Mouse (Mus musculus) limb, embryonic 14.5 days (tissue): ENCODE results near the gene Gpd1l. TPM values are rescaled to one million over a fixed set of nuclear protein-coding genes. Genes with fewer than 3 reads are reported as not detected.

ENCODE experiments used
- ATAC-seq: fragments of 200-750 bp; cut with Nextera tagmentation; 2 replicates; pipeline ENCODE4 v1.8.0; 2017; ENCODE audit warnings: low read depth, moderate number of reproducible peaks, moderate TSS enrichment; ENCODE audit not compliant: low FRiP score
- DNase-seq: peaks from one replicate; pipeline ENCODE4 v3.0.0-alpha.2; 2015; ENCODE audit warnings: low spot score
- H3K27ac ChIP-seq: fragments of 300-500 bp; sonication (generic); replicated peaks from 2 replicates; pipeline ENCODE4 v1.5.1; 2014; ENCODE audit warnings: low read depth, mild to moderate bottlenecking, low read length, moderate library complexity, mixed read lengths
- H3K27me3 ChIP-seq: fragments of 300-500 bp; sonication (generic); 2 replicates; pipeline ENCODE4 v1.6.1; 2014; ENCODE audit warnings: low read length, mixed read lengths; ENCODE audit not compliant: control insufficient read depth, insufficient read depth
- H3K36me3 ChIP-seq: fragments of 300-500 bp; sonication (generic); 2 replicates; pipeline ENCODE4 v1.6.1; 2014; ENCODE audit warnings: mild to moderate bottlenecking, low read length, moderate library complexity, mixed read lengths; ENCODE audit not compliant: control insufficient read depth, insufficient read depth
- H3K4me1 ChIP-seq: fragments of 300-500 bp; sonication (generic); 2 replicates; pipeline ENCODE4 v1.6.1; 2014; ENCODE audit warnings: antibody characterized with exemption, low read length, mixed read lengths; ENCODE audit not compliant: control insufficient read depth, insufficient read depth
- H3K4me2 ChIP-seq: fragments of 300-500 bp; sonication (generic); replicated peaks from 2 replicates; pipeline ENCODE4 v1.6.1; 2014; ENCODE audit warnings: low read depth, mild to moderate bottlenecking, low read length, moderate library complexity; ENCODE audit not compliant: severe bottlenecking
- H3K4me3 ChIP-seq: fragments of 300-500 bp; sonication (generic); replicated peaks from 2 replicates; pipeline ENCODE4 v1.5.1; 2014; ENCODE audit warnings: low read length
- H3K9ac ChIP-seq: fragments of 300-500 bp; sonication (generic); 2 replicates; pipeline ENCODE4 v1.6.1; 2014; ENCODE audit warnings: mild to moderate bottlenecking, low read depth, low read length, moderate library complexity; ENCODE audit not compliant: severe bottlenecking
- H3K9me3 ChIP-seq: fragments of 300-500 bp; sonication (generic); 2 replicates; pipeline ENCODE4 v1.6.1; 2016; ENCODE audit warnings: low read length; ENCODE audit not compliant: control insufficient read depth
- POLR2A ChIP-seq: fragments of 200-500 bp; IDR thresholded peaks from 2 replicates; pipeline ENCODE4 v1.8.0; 2012; ENCODE audit warnings: inconsistent platforms, mild to moderate bottlenecking, moderate library complexity, borderline replicate concordance; ENCODE audit not compliant: insufficient read depth, insufficient read length; ENCODE audit errors: extremely low read depth
- WGBS: fragments of 180-500 bp; shearing (Covaris S2); extraction: QIAGEN DNeasy Blood & Tissue Kit; methylation state at CpG from one replicate; pipeline ENCODE4 v1.1.7; 2014; 5-methylcytosine and 5-hydroxymethylcytosine counted together
- polyA plus RNA-seq, 2 experiments: library from polyadenylated mRNA; depleted of rRNA in 1 of 2; stranded (reverse) in 1 of 2; unstranded in 1 of 2; fragments of >200 nt; fragmentation: Nextera tagmentation in 1 of 2; extraction: Ambion mirVana in 1 of 2; gene quantifications; 2 replicates each; pipeline versions ENCODE4 v1.2.1 to v1.2.3; 2012 to 2014

The Gpd1l gene
- polyA plus RNA-seq, 2 experiments: 6.4 to 11.1 TPM

GRCm38 (mm10) chr9:114936687-114937086 lies 2.9 kb upstream of the Gpd1l start:
- H3K9me3 ChIP-seq: no peaks in the 10 kb centered on the region
- H3K27me3 ChIP-seq: no peaks in the 10 kb centered on the region
- TF ChIP-seq POLR2A: no peak
- peaks cover 8% of the 10 kb centered on the region for H3K4me1 ChIP-seq
- no peak overlapping the region for H3K9ac ChIP-seq
- no peak overlapping the region for H3K4me2 ChIP-seq
- no peak for DNase-seq
- no peak overlapping the region for H3K4me3 ChIP-seq
- WGBS: 81% methylated on average over 2 of the region's 2 CpGs
- H3K36me3 ChIP-seq: no peaks in the 10 kb centered on the region
- no peak for ATAC-seq
- no peak overlapping the region for H3K27ac ChIP-seq

GRCm38 (mm10) chr9:114935321-114935720 lies 1.5 kb upstream of the Gpd1l start:
- Histone ChIP-seq H3K27me3 (no peaks in the 10 kb centered on the region), H3K9me3 (no peaks in the 10 kb centered on the region), H3K4me2 (no peak overlapping the region), H3K9ac (no peak overlapping the region), H3K4me1 (peaks cover 8% of the 10 kb centered on the region), H3K27ac (no peak overlapping the region), H3K36me3 (no peaks in the 10 kb centered on the region), H3K4me3 (no peak overlapping the region)
- ATAC-seq (no peak), DNase-seq (no peak)
- no peak for TF ChIP-seq POLR2A
- WGBS: 72% methylated on average over 4 of the region's 4 CpGs

DNA sequence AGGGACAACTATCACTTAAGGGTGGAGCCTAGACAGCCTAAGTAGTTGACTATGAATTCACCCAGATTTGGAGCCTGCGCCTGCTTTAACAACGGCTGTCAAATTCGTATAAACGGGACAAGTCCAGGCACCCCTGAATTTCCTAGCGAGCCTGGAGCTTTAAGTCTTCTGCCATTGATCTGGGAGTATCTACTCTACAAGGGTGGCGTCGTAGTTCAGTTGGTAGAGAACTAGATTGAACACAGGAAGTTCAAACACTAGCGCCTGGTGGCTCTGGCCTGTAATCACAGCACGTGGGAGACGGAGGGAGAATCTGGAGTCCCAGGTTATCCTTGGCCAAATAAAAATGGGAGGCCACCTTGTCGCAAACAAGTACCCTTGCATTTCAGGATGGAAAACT lies 444 bp upstream of the Gpd1l start:
- peak overlapping the region; percentile 57 for H3K4me3 ChIP-seq
- H3K9ac ChIP-seq: no peak overlapping the region
- ATAC-seq: no peak
- WGBS: 47% methylated on average over 11 of the region's 11 CpGs
- H3K4me1 ChIP-seq: peaks cover 8% of the 10 kb centered on the region
- no peaks in the 10 kb centered on the region for H3K27me3 ChIP-seq
- H3K27ac ChIP-seq: no peak overlapping the region
- TF ChIP-seq POLR2A: no peak
- DNase-seq: no peak
- peak overlapping the region; percentile 97 for H3K4me2 ChIP-seq
- no peaks in the 10 kb centered on the region for H3K9me3 ChIP-seq
- no peaks in the 10 kb centered on the region for H3K36me3 ChIP-seq

DNA sequence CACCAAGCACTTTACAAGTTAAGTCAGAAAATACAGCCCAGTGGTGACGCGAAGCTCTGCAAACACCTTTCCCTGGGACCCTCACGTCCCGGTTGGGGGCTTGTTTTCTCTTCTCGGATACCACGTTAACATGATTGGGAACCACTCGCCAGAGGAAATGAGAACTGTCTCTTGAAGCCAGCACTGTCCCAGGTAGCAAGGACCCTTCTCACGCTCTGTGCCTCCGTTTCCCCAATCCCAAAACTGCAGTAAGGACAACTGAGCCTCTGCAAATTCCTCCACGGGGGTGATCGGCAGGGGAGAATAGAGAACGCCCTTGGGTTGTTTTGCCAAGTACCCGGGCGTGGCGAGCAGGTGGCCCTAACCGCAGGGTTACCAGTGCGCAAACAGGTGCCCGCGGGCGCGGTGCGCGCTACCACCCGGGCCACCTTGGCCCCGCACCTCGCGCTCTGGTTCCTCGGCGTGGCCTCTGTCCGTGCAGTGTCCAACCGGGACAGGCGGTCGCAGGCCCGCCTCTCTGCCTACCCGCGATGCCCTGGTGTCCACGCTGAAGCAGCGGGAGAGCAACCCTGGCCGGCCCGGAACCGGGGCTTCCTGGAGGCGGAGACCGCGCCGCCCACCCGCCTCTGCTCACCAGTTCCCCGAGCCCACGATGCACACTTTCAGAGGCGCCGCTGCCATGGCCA lies 607 bp downstream of the Gpd1l start:
- peak overlapping the region; percentile 55 for H3K9ac ChIP-seq

DNA sequence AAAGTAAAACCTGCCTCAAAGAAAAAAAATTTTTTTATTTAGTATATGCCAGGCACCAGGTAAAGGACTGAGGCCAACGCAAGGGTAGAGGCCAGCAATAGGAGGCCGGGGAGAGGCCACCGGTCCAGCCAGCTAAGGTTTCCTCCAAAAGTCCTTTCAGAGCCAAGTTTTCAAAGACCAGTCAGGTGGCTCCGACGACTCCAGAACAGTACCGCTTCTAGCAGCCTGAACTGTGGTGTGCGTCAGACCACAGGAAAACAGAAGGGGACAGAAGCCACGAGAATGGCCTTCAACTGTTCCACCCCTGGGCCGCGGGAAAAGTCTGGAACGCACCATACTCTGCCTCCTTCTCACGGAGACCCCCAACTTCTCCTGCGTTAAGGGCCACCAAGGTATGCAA lies 1.2 kb downstream of the Gpd1l start:
- Histone ChIP-seq H3K27ac (no peak overlapping the region), H3K9ac (peak overlapping the region; percentile 55), H3K4me3 (peak overlapping the region; percentile 57), H3K4me2 (peak overlapping the region; percentile 97), H3K27me3 (no peaks in the 10 kb centered on the region), H3K4me1 (peaks cover 8% of the 10 kb centered on the region), H3K9me3 (no peaks in the 10 kb centered on the region), H3K36me3 (no peaks in the 10 kb centered on the region)
- TF ChIP-seq POLR2A: no peak
- ATAC-seq: no peak
- WGBS: 26% methylated on average over 13 of the region's 13 CpGs
- DNase-seq: no peak

More for the DNA sequence above, 607 bp downstream of the Gpd1l start:
- TF ChIP-seq POLR2A: no peak
- H3K4me3 ChIP-seq: peak overlapping the region; percentile 57
- WGBS: under 1% methylated on average over 33 of the region's 50 CpGs
- ATAC-seq (peak; percentile 28; the same call in 1 of the 2 replicates), DNase-seq (no peak)
- H3K4me1 ChIP-seq: peaks cover 8% of the 10 kb centered on the region
- H3K27me3 ChIP-seq: no peaks in the 10 kb centered on the region
- peak overlapping the region; percentile 97 for H3K4me2 ChIP-seq
- no peaks in the 10 kb centered on the region for H3K36me3 ChIP-seq
- peak overlapping the region; percentile 63; the same call in 1 of the 2 replicates for H3K27ac ChIP-seq
- H3K9me3 ChIP-seq: no peaks in the 10 kb centered on the region
